In genomic region chr8:111875758-111876157, GRCm38 (mm10) we compare ENCODE assay signal across 8 mouse cellular contexts. TPM values are rescaled to one million over a fixed set of nuclear protein-coding genes. Genes with fewer than 3 reads are reported as not detected.
DNase-seq lines count a peak whose midpoint lies in the region; ATAC-seq and TF ChIP-seq lines count a peak whose summit lies in the region.

No protein-coding gene starts in this region.

- WGBS in forebrain, embryonic 10.5 days: 36% methylated on average over 9 of the region's 9 CpGs
- WGBS in intestine, postnatal 0 days: 8% methylated on average over 9 of the region's 9 CpGs
- WGBS in midbrain, embryonic 10.5 days: 35% methylated on average over 9 of the region's 9 CpGs

- no peaks in the 10 kb centered on the region for H3K27me3 ChIP-seq in testis, adult 2 months (ENCODE audit: control insufficient read depth, insufficient read depth, low read length)
- H3K27me3 ChIP-seq in forebrain, embryonic 10.5 days (ENCODE audit: poor library complexity, severe bottlenecking): no peaks in the 10 kb centered on the region
- no peaks in the 10 kb centered on the region for H3K27me3 ChIP-seq in intestine, postnatal 0 days (replicated peaks; ENCODE audit: control insufficient read depth, insufficient read depth, low read length)
- H3K27me3 ChIP-seq in midbrain, embryonic 10.5 days (ENCODE audit: low read depth, poor library complexity, severe bottlenecking): no peaks in the 10 kb centered on the region

- H3K4me2 ChIP-seq in intestine, postnatal 0 days (replicated peaks; ENCODE audit: low read depth): peak overlapping the region; percentile 79

- peaks cover 6% of the 10 kb centered on the region for H3K4me1 ChIP-seq in testis, adult 2 months (ENCODE audit: control insufficient read depth, insufficient read depth, low read length)
- peaks cover 9% of the 10 kb centered on the region for H3K4me1 ChIP-seq in forebrain, embryonic 10.5 days
- peaks cover 5% of the 10 kb centered on the region; the same call in 1 of the 2 replicates for H3K4me1 ChIP-seq in intestine, postnatal 0 days (replicated peaks; ENCODE audit: control insufficient read depth, insufficient read depth, low read length)
- peaks cover 11% of the 10 kb centered on the region for H3K4me1 ChIP-seq in midbrain, embryonic 10.5 days

- H3K9me3 ChIP-seq in forebrain, embryonic 10.5 days: no peaks in the 10 kb centered on the region
- no peaks in the 10 kb centered on the region for H3K9me3 ChIP-seq in intestine, postnatal 0 days (ENCODE audit: control insufficient read depth)
- H3K9me3 ChIP-seq in midbrain, embryonic 10.5 days (replicated peaks): no peaks in the 10 kb centered on the region

- no peak for DNase-seq in testis, postnatal 10 days (ENCODE audit: low spot score)
- no peak for DNase-seq in forebrain, embryonic 10.5 days (ENCODE audit: extremely low spot score, low spot score)
- DNase-seq in midbrain, embryonic 10.5 days (ENCODE audit: low spot score): no peak
- DNase-seq in spleen, postnatal 10 days (ENCODE audit: low spot score in 2 of 2): no peak
- no peak for DNase-seq in ovary, postnatal 10 days (ENCODE audit: low spot score)

- H3K4me3 ChIP-seq in testis, adult 2 months (ENCODE audit: control insufficient read depth, low read depth, low read length): peak overlapping the region; percentile 95
- peak overlapping the region; percentile 82 for H3K4me3 ChIP-seq in forebrain, embryonic 10.5 days
- H3K4me3 ChIP-seq in intestine, postnatal 0 days (ENCODE audit: low read depth, low read length): peak overlapping the region; percentile 59
- H3K4me3 ChIP-seq in midbrain, embryonic 10.5 days: peak overlapping the region; percentile 86

- peak; percentile 55 for ATAC-seq in intestine, postnatal 0 days
- no peak for ATAC-seq in erythroid progenitor cell, adult 5-6 weeks (replicated peaks; ENCODE audit: low FRiP score, poor library complexity, severe bottlenecking)

- no peak for TF ChIP-seq POLR2A in testis, adult 2 months (IDR thresholded peaks at IDR 0.05; ENCODE audit: control insufficient read depth, low read depth, low read length)

- peak overlapping the region; percentile 77 for H3K9ac ChIP-seq in intestine, postnatal 0 days (ENCODE audit: low read depth, low read length)

- H3K27ac ChIP-seq in testis, adult 2 months (ENCODE audit: control insufficient read depth, insufficient read depth, low read depth, low read length): peak overlapping the region; percentile 97
- peak overlapping the region; percentile 92 for H3K27ac ChIP-seq in forebrain, embryonic 10.5 days
- H3K27ac ChIP-seq in intestine, postnatal 0 days (ENCODE audit: low read depth, low read length): peak overlapping the region; percentile 93
- peak overlapping the region; percentile 90 for H3K27ac ChIP-seq in midbrain, embryonic 10.5 days (replicated peaks)

- TF ChIP-seq CTCF in testis, adult 2 months (IDR thresholded peaks at IDR 0.05; ENCODE audit: control insufficient read depth, insufficient read depth, insufficient replicate concordance, low read depth, low read length): no peak
- TF ChIP-seq CTCF in intestine, postnatal 0 days (IDR thresholded peaks at IDR 0.05; ENCODE audit: low read depth): 0 out of 2 replicates have a peak, but pooled peaks have one; percentile 18

- no peaks in the 10 kb centered on the region; the same call in 1 of the 2 replicates for H3K36me3 ChIP-seq in testis, adult 2 months (ENCODE audit: control insufficient read depth, insufficient read depth, low read length)
- H3K36me3 ChIP-seq in forebrain, embryonic 10.5 days (replicated peaks): peaks cover 4% of the 10 kb centered on the region; the same call in 1 of the 2 replicates
- H3K36me3 ChIP-seq in intestine, postnatal 0 days (ENCODE audit: control insufficient read depth, insufficient read depth): peaks cover 3% of the 10 kb centered on the region; the same call in 1 of the 2 replicates
- 0 out of 2 replicates have a peak, but pooled peaks cover 3% of the 10 kb centered on the region for H3K36me3 ChIP-seq in midbrain, embryonic 10.5 days

RNA-seq across cellular contexts. Expression of gene Tmem170, which starts 0.8 kb away (rescaled TPM):
- 7.0 and 9.1 TPM in 2 replicates for polyA plus RNA-seq in testis, adult 2 months (2012; rRNA removed)
- polyA plus RNA-seq in forebrain, embryonic 10.5 days (2016; fragmentation: Nextera tagmentation; extraction: Ambion mirVana): 9.1 and 11.8 TPM in 2 replicates
- polyA plus RNA-seq in intestine, postnatal 0 days (2015; fragmentation: Nextera tagmentation; extraction: Ambion mirVana): 24.1 and 25.4 TPM in 2 replicates
- 10.3 TPM in 2 replicates for polyA plus RNA-seq in midbrain, embryonic 10.5 days (2016; fragmentation: Nextera tagmentation; extraction: Ambion mirVana)
- 11.3 and 11.5 TPM in 2 replicates for total RNA-seq in erythroid progenitor cell, adult 5-6 weeks (2015; ENCODE audit: low replicate concordance)
- 5.4 and 9.2 TPM in 2 replicates for total RNA-seq in erythroid progenitor cell, adult 5-6 weeks (2017; ENCODE audit: low replicate concordance)

RNA-seq across cellular contexts. Expression of gene Cfdp1, which starts 21.7 kb away (rescaled TPM):
- polyA plus RNA-seq in testis, adult 2 months (2012; rRNA removed): 9.7 and 12.5 TPM in 2 replicates
- polyA plus RNA-seq in forebrain, embryonic 10.5 days (2016; fragmentation: Nextera tagmentation; extraction: Ambion mirVana): 234 and 248 TPM in 2 replicates
- polyA plus RNA-seq in intestine, postnatal 0 days (2015; fragmentation: Nextera tagmentation; extraction: Ambion mirVana): 87.2 and 89.5 TPM in 2 replicates
- polyA plus RNA-seq in midbrain, embryonic 10.5 days (2016; fragmentation: Nextera tagmentation; extraction: Ambion mirVana): 205 and 225 TPM in 2 replicates
- total RNA-seq in erythroid progenitor cell, adult 5-6 weeks (2015; ENCODE audit: low replicate concordance): 59.1 and 61.6 TPM in 2 replicates
- 38.0 and 46.9 TPM in 2 replicates for total RNA-seq in erythroid progenitor cell, adult 5-6 weeks (2017; ENCODE audit: low replicate concordance)

RNA-seq across cellular contexts. Expression of gene Chst5, which starts 34.5 kb away (rescaled TPM):
- polyA plus RNA-seq in testis, adult 2 months (2012; rRNA removed): 0.60 and 0.69 TPM in 2 replicates
- polyA plus RNA-seq in forebrain, embryonic 10.5 days (2016; fragmentation: Nextera tagmentation; extraction: Ambion mirVana): 1.4 and 1.7 TPM in 2 replicates
- polyA plus RNA-seq in intestine, postnatal 0 days (2015; fragmentation: Nextera tagmentation; extraction: Ambion mirVana): 0.44 and 0.54 TPM in 2 replicates
- polyA plus RNA-seq in midbrain, embryonic 10.5 days (2016; fragmentation: Nextera tagmentation; extraction: Ambion mirVana): 2.1 and 2.9 TPM in 2 replicates
- total RNA-seq in erythroid progenitor cell, adult 5-6 weeks (2015; ENCODE audit: low replicate concordance): not detected in 2 replicates
- total RNA-seq in erythroid progenitor cell, adult 5-6 weeks (2017; ENCODE audit: low replicate concordance): not detected in 2 replicates

RNA-seq across cellular contexts. Expression of gene Tmem231, which starts 57.9 kb away (rescaled TPM):
- polyA plus RNA-seq in testis, adult 2 months (2012; rRNA removed): 17.9 and 18.6 TPM in 2 replicates
- polyA plus RNA-seq in forebrain, embryonic 10.5 days (2016; fragmentation: Nextera tagmentation; extraction: Ambion mirVana): 23.1 and 23.2 TPM in 2 replicates
- polyA plus RNA-seq in intestine, postnatal 0 days (2015; fragmentation: Nextera tagmentation; extraction: Ambion mirVana): 1.8 and 2.2 TPM in 2 replicates
- polyA plus RNA-seq in midbrain, embryonic 10.5 days (2016; fragmentation: Nextera tagmentation; extraction: Ambion mirVana): 26.7 TPM in 2 replicates
- 5.8 and 8.0 TPM in 2 replicates for total RNA-seq in erythroid progenitor cell, adult 5-6 weeks (2015; ENCODE audit: low replicate concordance)
- total RNA-seq in erythroid progenitor cell, adult 5-6 weeks (2017; ENCODE audit: low replicate concordance): 18.7 and 19.3 TPM in 2 replicates
